Mouse (Mus musculus) hindbrain, embryonic 10.5 days (tissue): ENCODE results near the gene Ly6g6c. TPM values are rescaled to one million over a fixed set of nuclear protein-coding genes. Genes with fewer than 3 reads are reported as not detected.

Experiments
- DNase-seq: peaks from one replicate; pipeline ENCODE4 v3.0.0-alpha.2; 2017; ENCODE audit warnings: low spot score
- H3K27ac ChIP-seq: fragments of 300-500 bp; sonication (generic); 2 replicates; pipeline ENCODE4 v1.5.1; 2016; ENCODE audit warnings: mild to moderate bottlenecking, moderate library complexity
- H3K27me3 ChIP-seq: fragments of 300-500 bp; sonication (generic); 2 replicates; pipeline ENCODE4 v1.6.1; 2016; ENCODE audit warnings: mild to moderate bottlenecking; ENCODE audit not compliant: poor library complexity, insufficient read depth, severe bottlenecking
- H3K36me3 ChIP-seq: fragments of 300-500 bp; sonication (generic); 2 replicates; pipeline ENCODE4 v1.6.1; 2016; ENCODE audit warnings: mild to moderate bottlenecking, moderate library complexity
- H3K4me1 ChIP-seq: fragments of 300-500 bp; sonication (generic); replicated peaks from 2 replicates; pipeline ENCODE4 v1.6.1; 2016; ENCODE audit warnings: mild to moderate bottlenecking
- H3K4me3 ChIP-seq: fragments of 300-500 bp; sonication (generic); 2 replicates; pipeline ENCODE4 v1.5.1; 2016; ENCODE audit warnings: mild to moderate bottlenecking, moderate library complexity
- H3K9me3 ChIP-seq: fragments of 300-500 bp; sonication (generic); 2 replicates; pipeline ENCODE4 v1.6.1; 2016; ENCODE audit warnings: mild to moderate bottlenecking, moderate library complexity
- WGBS: fragments of 180-500 bp; shearing (Covaris S2); methylation state at CpG from one replicate; pipeline ENCODE4 v1.1.7; 2016; 5-methylcytosine and 5-hydroxymethylcytosine counted together
- polyA plus RNA-seq: library from polyadenylated mRNA; unstranded; fragments of >200 nt; fragmentation: Nextera tagmentation; extraction: Ambion mirVana; gene quantifications from 2 replicates; pipeline ENCODE4 v1.2.1, GENCODE M21; 2016

Gene Ly6g6c
- polyA plus RNA-seq, 1 experiment from 2014 or later: 0.27 TPM

DNA sequence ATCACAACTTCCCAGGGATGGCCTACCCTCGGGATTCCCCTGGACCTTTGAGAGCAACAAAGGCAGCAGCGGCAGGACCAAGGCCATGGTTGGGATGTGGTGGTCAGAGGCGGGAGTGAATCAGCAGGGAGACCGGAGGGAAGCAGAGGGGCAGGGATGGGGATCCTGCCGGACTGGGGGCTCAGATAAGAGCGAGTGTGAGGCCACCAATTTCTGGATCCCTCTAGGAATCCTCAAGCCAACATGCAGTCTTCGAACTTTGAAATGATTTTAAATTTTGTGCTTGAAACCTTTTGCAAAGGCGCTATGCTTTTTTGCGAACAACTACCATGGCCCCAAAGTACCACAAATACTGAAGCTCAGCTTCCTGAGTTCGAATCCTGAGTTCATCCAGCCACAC is 896 bp downstream of the Ly6g6c start, which contains the start of gene Mpig6b:
Gene Mpig6b (minus strand): TSS at position 101 of the 400 bp plus-strand sequence.
- H3K27me3 ChIP-seq: peaks cover 68% of the 10 kb centered on the region
- H3K4me1 ChIP-seq: peaks cover 38% of the 10 kb centered on the region
- H3K36me3 ChIP-seq: peaks cover 24% of the 10 kb centered on the region
- peak within 1 kb of the TSS; percentile 81 for H3K27ac ChIP-seq
- no peaks in the 10 kb centered on the region for H3K9me3 ChIP-seq
- DNase-seq: no peak
- H3K4me3 ChIP-seq: peak within 1 kb of the TSS; percentile 54
- WGBS: 42% methylated on average over 10 of the region's 10 CpGs

GRCm38 (mm10) chr17:35068213-35068914 is 3.2 kb downstream of the Ly6g6c start:
- H3K36me3 ChIP-seq: peaks cover 1% of the 10 kb centered on the region
- no peak overlapping the region for H3K4me3 ChIP-seq
- DNase-seq: no peak
- H3K27ac ChIP-seq: no peak overlapping the region
- H3K4me1 ChIP-seq: peaks cover 29% of the 10 kb centered on the region
- 86% methylated on average over 17 of the region's 17 CpGs for WGBS
- H3K9me3 ChIP-seq: no peaks in the 10 kb centered on the region
- H3K27me3 ChIP-seq: peaks cover 55% of the 10 kb centered on the region

- no peak overlapping the region for H3K27ac ChIP-seq
- H3K4me1 ChIP-seq: peaks cover 9% of the 10 kb centered on the region
- no peak for DNase-seq
- H3K36me3 ChIP-seq: no peaks in the 10 kb centered on the region
- no peaks in the 10 kb centered on the region for H3K9me3 ChIP-seq
- no peak overlapping the region for H3K4me3 ChIP-seq
- 61% methylated on average over 6 of the region's 6 CpGs for WGBS
- H3K27me3 ChIP-seq: peaks cover 36% of the 10 kb centered on the region
Measured at GRCm38 (mm10) chr17:35070556-35071229, 5.5 kb downstream of the Ly6g6c start.

DNA sequence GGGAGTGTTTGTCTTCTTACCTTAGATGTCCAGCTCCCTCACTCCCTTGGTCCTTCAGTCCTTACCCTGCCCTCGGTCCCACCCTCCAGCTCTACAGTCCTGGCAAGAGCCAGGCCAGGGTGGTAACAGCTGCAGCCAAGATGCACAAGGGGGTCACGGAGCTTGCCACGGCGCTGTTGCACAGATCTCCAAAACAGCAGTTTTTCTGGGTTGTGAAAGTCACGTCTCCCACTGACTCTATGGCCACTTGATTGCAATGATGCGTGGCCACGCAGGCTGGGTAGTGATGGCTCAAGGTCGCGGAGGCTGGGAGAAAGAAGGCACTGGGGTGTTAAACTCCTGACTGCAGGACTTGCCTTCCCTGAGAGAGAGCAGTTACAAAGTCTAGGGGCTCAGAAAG is 6.3 kb downstream of the Ly6g6c start:
- Histone ChIP-seq H3K4me1 (peaks cover 9% of the 10 kb centered on the region), H3K36me3 (no peaks in the 10 kb centered on the region), H3K4me3 (no peak overlapping the region), H3K27ac (no peak overlapping the region), H3K9me3 (no peaks in the 10 kb centered on the region), H3K27me3 (peaks cover 28% of the 10 kb centered on the region)
- DNase-seq: no peak
- 82% methylated on average over 9 of the region's 9 CpGs for WGBS

GRCm38 (mm10) chr17:35074097-35074496 is 8.9 kb downstream of the Ly6g6c start:
- Histone ChIP-seq H3K27ac (peak overlapping the region; percentile 50), H3K4me1 (peaks cover 28% of the 10 kb centered on the region), H3K4me3 (no peak overlapping the region), H3K27me3 (peaks cover 8% of the 10 kb centered on the region; the same call in 1 of the 2 replicates), H3K36me3 (no peaks in the 10 kb centered on the region), H3K9me3 (no peaks in the 10 kb centered on the region)
- DNase-seq: no peak
- 56% methylated on average over 17 of the region's 17 CpGs for WGBS

DNA sequence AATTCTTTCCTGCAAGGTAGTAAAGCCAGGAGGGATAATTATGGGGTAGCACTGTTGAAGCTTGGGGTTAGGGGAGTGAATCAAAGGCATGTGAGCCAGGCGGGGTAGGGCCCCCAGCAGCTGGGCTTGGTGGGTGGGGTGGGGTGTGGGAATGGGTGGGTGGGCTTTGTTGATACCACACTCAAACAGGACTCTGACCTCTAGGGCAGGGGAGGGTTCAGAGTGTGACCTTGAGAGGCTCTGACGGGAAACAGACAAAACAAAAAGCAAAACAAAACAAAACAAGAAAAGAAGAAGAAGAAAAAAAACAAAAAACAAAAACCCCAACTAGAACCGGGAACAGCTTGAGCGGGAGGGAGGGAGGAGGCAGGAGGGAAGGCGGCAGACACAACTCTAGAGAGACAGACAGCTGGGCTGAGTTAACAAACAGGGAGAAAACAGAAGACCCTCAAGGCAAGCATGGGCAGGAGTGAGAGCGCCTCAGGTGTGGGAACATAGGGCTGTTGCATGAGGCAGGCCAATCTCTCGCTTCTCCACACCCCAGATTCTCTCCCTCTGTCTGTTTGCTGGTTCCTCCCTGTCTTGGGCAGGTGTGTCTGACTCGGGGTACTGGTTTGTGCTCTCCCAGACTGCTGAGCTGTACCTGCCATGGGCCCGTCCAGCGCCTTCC is 11.5 kb downstream of the Ly6g6c start, which contains the start of gene Ly6g6e:
Gene Ly6g6e (plus strand): TSS at position 396 of the 670 bp plus-strand sequence.
- DNase-seq: no peak
- Histone ChIP-seq H3K9me3 (no peaks in the 10 kb centered on the region), H3K4me1 (peaks cover 41% of the 10 kb centered on the region), H3K27me3 (peaks cover 15% of the 10 kb centered on the region), H3K27ac (peak within 1 kb of the TSS; percentile 82), H3K36me3 (no peaks in the 10 kb centered on the region), H3K4me3 (peak within 1 kb of the TSS; percentile 45)
- WGBS: 25% methylated on average over 10 of the region's 10 CpGs

GRCm38 (mm10) chr17:35077285-35077684 is 12.1 kb downstream of the Ly6g6c start:
- 43% methylated on average over 2 of the region's 2 CpGs for WGBS
- no peak for DNase-seq
- Histone ChIP-seq H3K36me3 (no peaks in the 10 kb centered on the region), H3K27me3 (peaks cover 15% of the 10 kb centered on the region), H3K9me3 (no peaks in the 10 kb centered on the region), H3K4me1 (peaks cover 41% of the 10 kb centered on the region), H3K27ac (peak overlapping the region; percentile 82), H3K4me3 (peak overlapping the region; percentile 45)

- 9% methylated on average over 14 of the region's 14 CpGs for WGBS
- Histone ChIP-seq H3K36me3 (no peaks in the 10 kb centered on the region), H3K4me1 (peaks cover 41% of the 10 kb centered on the region), H3K4me3 (peak within 1 kb of the TSS; percentile 45), H3K27me3 (peaks cover 15% of the 10 kb centered on the region), H3K27ac (peak within 1 kb of the TSS; percentile 82), H3K9me3 (no peaks in the 10 kb centered on the region)
- peak; percentile 59 for DNase-seq
Measured at GRCm38 (mm10) chr17:35077786-35078233, 12.6 kb downstream of the Ly6g6c start, which contains the start of gene Ly6g6d. Ly6g6d (minus strand) TSS chr17:35078065.

DNA sequence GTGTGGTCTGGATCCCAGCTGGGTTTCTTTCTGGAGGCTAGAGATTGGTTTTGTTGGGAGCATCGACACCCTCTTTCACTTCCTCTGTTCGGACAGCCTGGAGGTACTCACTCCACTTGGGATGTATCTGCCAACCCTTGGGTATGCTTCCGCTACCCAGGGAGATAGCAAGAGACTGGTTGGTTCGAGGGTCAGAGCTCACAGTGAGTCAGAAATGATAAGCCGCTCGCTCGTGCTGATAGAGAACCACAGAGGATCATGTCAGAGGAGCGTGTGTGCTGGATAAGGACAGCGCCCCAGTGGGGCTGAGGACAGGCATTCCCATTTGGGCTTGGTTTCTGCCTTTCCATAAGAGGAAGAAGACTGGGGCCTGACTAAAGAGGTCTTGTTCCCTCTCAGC is 14.6 kb downstream of the Ly6g6c start:
- Histone ChIP-seq H3K9me3 (no peaks in the 10 kb centered on the region), H3K27me3 (peaks cover 11% of the 10 kb centered on the region), H3K4me1 (peaks cover 41% of the 10 kb centered on the region), H3K4me3 (no peak overlapping the region), H3K36me3 (no peaks in the 10 kb centered on the region), H3K27ac (no peak overlapping the region)
- no peak for DNase-seq
- WGBS: 71% methylated on average over 9 of the region's 9 CpGs

- DNase-seq: no peak
- WGBS: 71% methylated on average over 6 of the region's 6 CpGs
- no peaks in the 10 kb centered on the region for H3K36me3 ChIP-seq
Measured at GRCm38 (mm10) chr17:35080248-35080647, 15.1 kb downstream of the Ly6g6c start.

DNA sequence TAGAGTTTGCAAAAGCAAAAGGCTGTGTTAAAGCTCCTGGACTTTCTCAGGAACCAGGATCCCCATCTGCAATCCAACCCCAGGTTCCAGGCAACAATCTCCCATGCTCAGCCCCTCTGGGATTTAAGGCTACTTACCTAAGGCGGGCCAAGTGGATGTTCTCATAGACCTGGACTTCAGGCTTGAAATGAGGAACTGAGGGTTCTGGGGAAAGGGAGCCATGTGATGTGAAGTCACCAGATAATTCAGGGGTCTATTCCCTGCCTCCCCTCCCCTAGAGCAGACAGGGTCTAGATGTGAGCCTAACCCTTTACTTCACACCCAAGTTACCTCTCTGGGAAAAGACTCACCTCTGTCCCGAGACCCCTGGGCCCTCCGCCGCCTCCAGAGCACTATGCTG is 15.5 kb downstream of the Ly6g6c start:
- Histone ChIP-seq H3K4me1 (peaks cover 41% of the 10 kb centered on the region), H3K27ac (no peak overlapping the region), H3K27me3 (peaks cover 11% of the 10 kb centered on the region), H3K4me3 (no peak overlapping the region), H3K36me3 (no peaks in the 10 kb centered on the region), H3K9me3 (no peaks in the 10 kb centered on the region)
- no peak for DNase-seq
- WGBS: 77% methylated on average over 4 of the region's 4 CpGs

More at GRCm38 (mm10) chr17:35080248-35080647, 15.1 kb downstream of the Ly6g6c start:
- Histone ChIP-seq H3K9me3 (no peaks in the 10 kb centered on the region), H3K27ac (no peak overlapping the region), H3K27me3 (peaks cover 11% of the 10 kb centered on the region), H3K4me1 (peaks cover 41% of the 10 kb centered on the region), H3K4me3 (no peak overlapping the region)

DNA sequence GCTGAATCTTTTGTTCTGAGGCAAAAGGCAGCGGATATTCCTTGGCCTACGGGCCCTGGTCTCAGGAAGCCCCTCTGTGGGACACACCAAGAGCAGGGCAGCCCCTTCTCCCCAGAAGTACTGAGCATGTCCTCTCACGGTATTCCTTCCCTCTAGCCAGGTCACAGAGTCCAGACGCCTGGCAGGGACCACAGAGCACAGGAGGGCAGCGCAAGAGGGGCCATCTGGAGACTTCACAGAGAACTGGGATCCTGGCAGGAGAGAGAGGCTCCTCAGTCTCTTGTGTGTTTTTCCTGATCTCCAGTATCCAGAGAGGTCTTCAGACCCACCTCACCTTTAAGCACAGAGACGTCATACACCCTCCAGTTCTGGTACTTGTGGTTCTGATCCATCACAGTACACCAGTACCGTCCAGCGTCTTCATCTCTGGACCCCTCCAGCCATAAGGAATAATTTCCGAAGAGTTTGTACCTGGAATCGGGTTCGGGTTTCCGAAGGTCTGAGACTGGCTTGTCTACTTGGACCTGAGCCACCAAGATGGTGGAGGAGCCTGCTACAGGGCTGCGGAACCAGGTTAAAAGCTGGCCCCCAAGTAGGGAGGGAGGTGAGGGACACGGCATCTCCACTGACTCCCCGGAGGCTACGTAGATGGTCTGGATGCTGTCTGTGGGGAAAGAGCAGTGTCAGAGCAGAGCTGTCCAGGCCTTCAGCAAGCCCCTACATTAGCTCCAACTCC is 17.8 kb downstream of the Ly6g6c start:
- H3K27ac ChIP-seq: no peak overlapping the region
- WGBS: 87% methylated on average over 16 of the region's 16 CpGs
- H3K4me3 ChIP-seq: no peak overlapping the region; the same call in 1 of the 2 replicates
- no peaks in the 10 kb centered on the region for H3K36me3 ChIP-seq
- peaks cover 11% of the 10 kb centered on the region for H3K27me3 ChIP-seq
- H3K4me1 ChIP-seq: peaks cover 21% of the 10 kb centered on the region
- no peaks in the 10 kb centered on the region for H3K9me3 ChIP-seq
- DNase-seq: no peak
